ENCODE assay signal across 10 mouse cellular contexts in the genomic region with DNA sequence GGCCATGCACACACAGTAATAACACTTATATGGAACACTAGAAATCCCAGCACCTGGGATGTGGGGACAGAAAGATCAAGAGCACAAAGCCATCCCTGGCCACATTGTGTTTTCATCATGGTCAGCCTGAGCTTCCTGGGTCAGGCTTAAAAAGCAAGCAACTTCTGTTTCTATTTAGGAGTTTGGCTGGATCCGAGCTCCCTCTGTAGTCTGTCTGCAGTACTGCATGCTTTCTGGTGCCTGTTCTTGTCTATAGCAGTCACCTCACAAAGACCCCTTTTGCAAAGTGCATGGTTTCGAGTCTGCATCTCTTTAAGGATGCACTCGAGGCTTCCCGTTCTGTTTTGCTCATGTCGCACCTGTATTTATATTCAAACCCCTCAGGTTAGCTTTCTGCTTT.
DNase-seq lines count a peak whose midpoint lies in the region; ATAC-seq and TF ChIP-seq lines count a peak whose summit lies in the region.
"Had no signal": no experiment of that assay in that cellular context is flagged by ENCODE, and none has a peak within 500 bp of the region (broad histone marks: within the 10 kb centered on the region; RNA-seq: fewer than 3 reads in every experiment).

No protein-coding gene starts in this region.

- no peak overlapping the region for H3K9ac ChIP-seq in kidney, postnatal 0 days (ENCODE audit: low read depth, low read length)
- H3K9ac ChIP-seq in kidney, embryonic 15.5 days = no peak overlapping the region
- H3K9ac ChIP-seq: embryonic facial prominence, embryonic 12.5 days; neural tube, embryonic 13.5 days had no signal

- no peaks in the 10 kb centered on the region for H3K9me3 ChIP-seq in kidney, postnatal 0 days (replicated peaks; ENCODE audit: low read length)
- no peaks in the 10 kb centered on the region for H3K9me3 ChIP-seq in kidney, embryonic 15.5 days (replicated peaks)
- H3K9me3 ChIP-seq: embryonic facial prominence, embryonic 12.5 days; neural tube, embryonic 13.5 days had no signal

- H3K4me1 ChIP-seq in kidney, postnatal 0 days (replicated peaks; ENCODE audit: insufficient read depth, low read length) = no peaks in the 10 kb centered on the region
- H3K4me1 ChIP-seq in kidney, embryonic 15.5 days = 0 out of 2 replicates have a peak, but pooled peaks cover 4% of the 10 kb centered on the region
- H3K4me1 ChIP-seq: neural tube, embryonic 13.5 days had no signal

- H3K4me3 ChIP-seq in kidney, postnatal 0 days (replicated peaks; ENCODE audit: low read depth, low read length) = no peak overlapping the region
- no peak overlapping the region for H3K4me3 ChIP-seq in kidney, embryonic 15.5 days (replicated peaks)
- H3K4me3 ChIP-seq: embryonic facial prominence, embryonic 12.5 days; neural tube, embryonic 13.5 days had no signal

- no peak overlapping the region for H3K4me2 ChIP-seq in kidney, postnatal 0 days (ENCODE audit: low read length)
- H3K4me2 ChIP-seq in kidney, embryonic 15.5 days = no peak overlapping the region
- H3K4me2 ChIP-seq: embryonic facial prominence, embryonic 12.5 days; neural tube, embryonic 13.5 days had no signal

- TF ChIP-seq CTCF in kidney, postnatal 0 days (IDR thresholded peaks at IDR 0.05; ENCODE audit: low read depth) = peak; percentile 56; the same call in 1 of the 2 replicates
- TF ChIP-seq CTCF in Patski (IDR thresholded peaks at IDR 0.05) = peak; percentile 58

- in situ Hi-C loops in Patski (cut with MboI; ENCODE audit: low pct_unique_long_range_greater_than_20kb) = no loop called here

- DNase-seq in kidney, postnatal 0 days (ENCODE audit: low spot score) = peak; percentile 33
- DNase-seq in Patski (ENCODE audit: low read depth, low spot score) = no peak
- peak; percentile 31 for DNase-seq in lung, postnatal 14 days
- DNase-seq in T-cell, adult 2 months (ENCODE audit: low spot score) = no peak
- DNase-seq in layer of hippocampus, adult 9-10 months (ENCODE audit: low spot score) = no peak
- no peak for DNase-seq in left cerebral cortex, adult 18-20 months (ENCODE audit: low spot score in 2 of 2)

- WGBS in kidney, postnatal 0 days = 46% methylated on average over 5 of the region's 5 CpGs
- 45% methylated on average over 5 of the region's 5 CpGs for WGBS in kidney, embryonic 15.5 days

- no peaks in the 10 kb centered on the region for H3K36me3 ChIP-seq in kidney, postnatal 0 days (ENCODE audit: insufficient read depth, low read length)
- H3K36me3 ChIP-seq in kidney, embryonic 15.5 days = no peaks in the 10 kb centered on the region
- H3K36me3 ChIP-seq: embryonic facial prominence, embryonic 12.5 days; neural tube, embryonic 13.5 days had no signal

- H3K27me3 ChIP-seq in kidney, postnatal 0 days (ENCODE audit: insufficient read depth, low read length) = no peaks in the 10 kb centered on the region
- no peaks in the 10 kb centered on the region for H3K27me3 ChIP-seq in kidney, embryonic 15.5 days
- no peaks in the 10 kb centered on the region for H3K27me3 ChIP-seq in Patski
- H3K27me3 ChIP-seq: embryonic facial prominence, embryonic 12.5 days; neural tube, embryonic 13.5 days had no signal

- no peak overlapping the region for H3K27ac ChIP-seq in kidney, postnatal 0 days
- no peak overlapping the region for H3K27ac ChIP-seq in kidney, embryonic 15.5 days
- H3K27ac ChIP-seq: embryonic facial prominence, embryonic 12.5 days; neural tube, embryonic 13.5 days had no signal

- no peak for ATAC-seq in kidney, postnatal 0 days (replicated peaks; ENCODE audit: low FRiP score, low read depth)
- no peak for ATAC-seq in kidney, embryonic 15.5 days (replicated peaks; ENCODE audit: low FRiP score)
- ATAC-seq in CD4-positive, CD25-positive, alpha-beta regulatory T cell, adult 4 months = peak; percentile 37
- no peak for ATAC-seq in Patski

- CTCF ChIA-PET in Patski (lab: Charles Lee) = no interaction called here

- POLR2A ChIA-PET in Patski (lab: Charles Lee) = no interaction called here

Comparison
In these comparisons a context has a peak if more than half of its experiments do, and no peak if none do; other contexts are left out.
1. DNase-seq: peak in kidney, postnatal 0 days (single experiment) and lung, postnatal 14 days (single experiment); none in Patski (single experiment), T-cell, adult 2 months (single experiment), layer of hippocampus, adult 9-10 months (single experiment) and left cerebral cortex, adult 18-20 months (0 of 2).